Mouse (Mus musculus): Measurements from ENCODE around the gene Dolk.
A peak's percentile ranks its signal among the peaks of the same experiment; 100 is the strongest.

Gene Dolk

DNA sequence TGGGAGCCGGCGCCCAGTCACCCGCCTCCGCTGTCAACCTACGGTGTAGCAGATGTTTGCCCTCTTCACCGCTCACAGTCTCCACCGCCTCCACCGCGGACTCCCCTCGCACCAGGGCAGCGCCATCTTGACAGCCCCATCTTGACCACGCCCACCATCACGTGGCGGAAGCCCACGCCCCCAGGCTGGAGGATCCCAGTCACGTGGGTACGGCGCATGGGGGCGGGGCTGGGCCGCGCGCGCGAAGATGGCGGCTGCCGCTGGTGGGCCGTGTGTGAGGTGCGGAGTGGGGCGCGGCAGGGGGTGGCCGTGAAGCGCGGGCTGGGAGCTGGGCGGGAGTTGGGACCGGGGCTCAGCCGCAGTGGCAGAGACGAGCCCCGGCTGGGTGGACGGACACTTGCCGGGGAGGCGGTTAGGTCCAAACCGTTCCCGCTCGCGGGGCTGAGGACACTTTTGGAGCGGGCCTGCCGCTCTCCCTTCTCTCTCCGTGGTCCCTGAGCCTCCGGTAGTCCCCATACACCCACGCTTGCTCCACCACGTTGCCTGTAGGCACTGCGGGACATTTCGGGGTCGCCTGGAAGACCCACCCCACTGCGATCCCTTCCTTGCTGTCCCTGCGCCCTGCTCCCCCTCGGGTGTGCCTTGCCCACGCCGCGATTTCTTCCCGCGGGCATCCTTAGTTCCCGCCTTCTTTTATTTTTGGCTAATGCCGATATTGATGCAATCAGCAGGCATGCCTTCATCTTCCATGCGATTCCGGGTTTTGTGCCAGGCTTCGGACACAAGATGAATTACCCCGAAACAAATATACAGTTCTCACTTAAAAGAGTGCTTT is at the start of gene Dolk, which contains the start of gene Nup188:
TSS of gene Dolk (minus strand) at position 143 of the 835 bp plus-strand sequence.
TSS of gene Nup188 (plus strand) at position 206 of the 835 bp plus-strand sequence.
- DNase-seq (ENCODE audit: low read depth, low spot score), result peak; percentile 97

DNA sequence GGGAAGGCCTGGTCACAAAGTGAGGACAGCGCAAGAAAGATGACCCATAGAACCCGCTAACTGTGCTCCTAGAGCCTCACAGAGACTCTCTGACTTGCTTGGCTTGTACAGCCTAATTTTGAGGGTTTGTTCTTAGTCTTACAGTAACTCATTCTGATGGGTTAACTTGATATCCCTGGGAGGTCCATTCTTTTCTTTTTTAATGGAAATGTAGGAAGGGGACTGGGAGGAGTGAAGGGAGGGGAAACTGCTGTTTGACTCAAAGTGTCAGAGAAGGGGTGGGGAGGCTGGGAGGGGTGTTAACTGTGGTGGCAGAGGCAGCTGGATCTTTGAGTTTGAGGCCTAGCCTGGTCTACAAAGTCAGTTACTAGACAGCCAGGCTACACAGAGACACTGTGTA is 49.2 kb upstream of the Dolk start:
- peak; percentile 93 for DNase-seq (ENCODE audit: low read depth, low spot score)

DNA sequence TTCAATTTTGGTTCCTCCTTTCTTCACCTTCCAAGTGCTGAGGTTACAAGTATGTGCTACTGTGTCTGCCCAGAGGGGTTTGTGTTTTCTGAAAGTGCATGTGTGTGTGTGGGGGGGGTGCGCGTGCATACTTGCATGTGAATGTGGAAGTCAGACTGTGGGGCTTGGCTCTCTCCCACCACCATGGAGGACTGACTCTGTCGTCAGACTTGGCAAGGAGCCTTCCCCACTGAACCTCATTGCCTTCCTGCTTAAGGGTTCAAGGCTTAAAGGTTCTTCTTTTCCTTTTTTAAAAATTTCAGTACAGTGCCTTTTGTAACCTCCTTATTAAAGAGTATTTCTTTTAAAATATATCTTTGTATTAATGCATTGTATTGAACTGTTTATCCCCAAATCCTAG is 42.7 kb upstream of the Dolk start:
- DNase-seq (ENCODE audit: low read depth, low spot score), result no peak

DNA sequence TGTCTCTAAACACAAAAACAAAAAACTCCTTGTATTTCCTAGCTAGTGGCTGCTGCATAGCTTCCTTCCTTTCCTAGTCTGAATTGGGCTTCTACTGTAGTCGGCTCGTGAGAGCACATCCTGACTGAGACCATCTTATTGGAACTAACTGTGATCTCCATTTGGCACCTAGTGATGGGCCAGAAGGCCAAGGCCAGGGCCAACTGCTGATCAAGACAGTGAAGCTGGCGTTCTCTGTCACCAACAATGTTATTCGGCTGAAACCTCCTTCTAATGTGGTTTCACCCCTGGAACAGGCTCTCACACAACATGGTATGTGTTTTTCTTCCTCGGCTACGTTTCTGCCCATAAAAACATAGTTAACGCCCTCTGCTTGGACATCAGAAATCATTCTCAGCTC is 41.1 kb upstream of the Dolk start:
- DNase-seq (ENCODE audit: low read depth, low spot score), result no peak

DNA sequence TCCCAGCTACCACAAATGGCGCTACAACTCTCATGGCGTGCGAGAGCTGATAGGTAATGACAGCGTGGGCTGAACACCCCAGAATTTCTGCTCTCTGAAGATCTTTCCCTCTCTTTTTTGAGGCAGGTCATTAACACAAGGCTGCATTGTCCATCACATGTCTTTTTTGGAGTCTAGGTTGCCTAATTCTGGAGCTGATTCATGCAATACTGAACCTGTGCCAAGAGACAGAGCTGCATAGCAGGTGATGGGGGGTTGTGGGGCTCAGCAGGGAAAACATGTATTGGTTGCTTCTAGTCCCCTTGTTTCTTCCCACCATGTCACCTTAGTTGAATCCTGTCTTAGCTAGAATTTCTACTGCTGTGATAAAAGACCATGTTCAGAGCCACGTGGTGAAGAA is 39.2 kb upstream of the Dolk start:
- DNase-seq (ENCODE audit: low read depth, low spot score), result no peak

DNA sequence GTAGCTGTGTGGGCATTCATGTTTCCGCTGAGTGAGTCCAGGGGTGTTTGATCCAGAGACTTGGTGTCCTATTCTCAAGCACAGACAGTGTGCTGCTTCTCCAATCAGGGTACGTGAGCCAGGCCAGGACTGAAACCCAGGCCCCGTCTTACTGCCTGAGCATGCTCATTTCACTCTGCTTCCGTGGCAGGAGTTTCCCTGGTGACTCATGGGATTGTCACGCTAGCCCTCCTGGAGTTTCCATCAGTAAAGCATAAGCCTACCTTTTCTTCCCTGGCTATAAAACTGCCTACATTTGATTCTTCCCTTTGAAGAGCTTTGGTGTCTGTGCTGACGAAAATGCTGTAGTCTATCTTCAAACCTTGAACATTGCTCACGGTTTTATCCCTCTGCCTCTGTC is 37.0 kb upstream of the Dolk start:
- DNase-seq (ENCODE audit: low read depth, low spot score), result no peak

DNA sequence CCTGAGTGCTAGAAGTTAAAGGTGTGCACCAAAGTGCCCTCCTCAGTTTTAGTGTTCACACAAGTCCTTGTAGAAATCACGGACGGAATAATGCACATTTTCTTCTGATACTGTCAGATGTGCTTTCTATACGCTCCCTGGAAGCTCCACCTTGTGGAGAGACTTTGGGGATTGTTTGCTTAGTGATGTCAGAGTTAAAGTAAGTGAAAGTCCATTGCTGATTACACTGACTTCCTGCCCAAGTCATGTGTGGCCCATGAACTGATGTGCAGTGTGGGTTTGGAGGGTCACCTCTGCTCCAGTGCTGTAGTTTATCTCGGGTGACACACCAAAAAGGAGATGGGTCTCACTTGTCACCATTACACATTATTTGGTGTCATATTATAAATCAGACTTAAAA is 33.1 kb upstream of the Dolk start:
- no peak for DNase-seq (ENCODE audit: low read depth, low spot score)

DNA sequence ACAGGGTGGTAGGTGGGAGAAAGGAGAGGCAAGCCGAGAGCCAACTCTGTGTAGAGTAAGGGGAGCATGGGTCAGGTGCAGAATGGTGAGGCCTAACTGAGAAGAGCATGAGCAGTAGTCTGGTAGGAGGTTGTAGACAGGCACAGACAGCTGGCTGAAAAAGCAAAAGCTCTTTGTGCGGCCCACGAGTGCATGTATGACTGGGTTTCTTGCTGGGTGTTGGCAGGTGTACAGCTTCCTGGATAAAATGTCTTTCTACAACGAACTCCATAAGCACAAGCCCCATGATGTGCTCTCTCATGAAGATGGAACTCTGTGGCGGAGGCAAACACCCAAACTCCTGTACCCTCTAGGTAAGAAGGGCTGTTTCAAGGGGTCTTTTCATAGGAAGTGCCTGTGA is 30.8 kb upstream of the Dolk start:
- no peak for DNase-seq (ENCODE audit: low read depth, low spot score)

DNA sequence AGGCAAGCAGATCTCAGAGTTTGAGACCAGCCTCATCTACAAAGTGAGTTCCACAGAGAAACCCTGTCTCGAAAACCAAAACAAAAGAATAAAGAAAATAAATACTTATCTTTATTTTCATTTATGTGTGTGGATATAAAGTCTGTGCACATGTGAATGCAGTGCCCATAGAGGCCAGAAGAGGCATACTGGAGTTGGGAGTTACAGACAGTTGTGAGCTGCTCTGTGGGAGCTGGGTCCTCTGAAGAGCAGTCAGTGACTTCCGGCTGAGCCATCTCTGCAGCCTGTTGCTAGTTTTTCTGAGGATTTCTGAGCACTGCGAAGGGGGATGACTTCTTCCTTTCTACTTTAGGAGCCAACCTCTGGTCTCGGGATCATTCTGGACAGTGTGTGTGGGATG is 30.0 kb upstream of the Dolk start:
- peak; percentile 54 for DNase-seq (ENCODE audit: low read depth, low spot score)

DNA sequence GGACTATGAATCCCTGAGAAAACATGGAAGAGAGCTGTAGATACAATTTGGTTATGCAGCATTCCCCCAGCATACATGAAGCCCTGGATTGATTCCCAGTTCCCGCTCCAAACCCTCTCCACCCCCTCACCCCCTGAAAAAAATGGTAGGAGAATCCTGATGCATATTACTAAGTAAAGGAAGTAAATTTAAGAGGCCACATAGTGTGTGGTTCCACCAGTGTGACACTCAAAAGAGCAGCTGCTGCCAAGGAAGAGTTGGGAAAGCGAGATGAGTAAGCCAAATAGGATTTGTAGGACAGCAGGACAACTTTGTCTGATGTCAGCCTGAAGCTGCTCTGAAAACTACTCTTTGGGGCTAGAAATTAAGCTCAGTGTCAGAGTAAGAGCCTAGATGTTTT is 25.3 kb upstream of the Dolk start:
- no peak for DNase-seq (ENCODE audit: low read depth, low spot score)

DNA sequence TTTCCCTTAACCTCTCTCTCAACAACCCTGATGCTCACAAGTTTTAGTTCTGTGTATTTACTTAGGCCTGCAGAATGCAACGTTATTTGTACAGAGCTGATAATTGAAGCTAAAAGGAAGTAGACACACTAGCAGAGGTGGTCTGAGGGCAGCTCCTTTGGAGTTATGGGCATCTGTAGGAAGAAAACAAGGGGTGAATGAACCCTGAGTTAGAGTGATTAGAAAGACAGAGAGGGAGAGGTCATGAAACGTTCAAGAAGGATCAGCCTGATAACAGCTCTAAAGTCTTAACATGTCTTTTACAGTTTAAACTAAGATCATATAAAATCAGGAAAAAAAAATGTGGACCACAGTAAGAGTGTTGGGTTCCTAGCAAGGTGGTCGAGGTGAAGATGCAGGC is 23.2 kb upstream of the Dolk start:
- DNase-seq (ENCODE audit: low read depth, low spot score), result no peak

DNA sequence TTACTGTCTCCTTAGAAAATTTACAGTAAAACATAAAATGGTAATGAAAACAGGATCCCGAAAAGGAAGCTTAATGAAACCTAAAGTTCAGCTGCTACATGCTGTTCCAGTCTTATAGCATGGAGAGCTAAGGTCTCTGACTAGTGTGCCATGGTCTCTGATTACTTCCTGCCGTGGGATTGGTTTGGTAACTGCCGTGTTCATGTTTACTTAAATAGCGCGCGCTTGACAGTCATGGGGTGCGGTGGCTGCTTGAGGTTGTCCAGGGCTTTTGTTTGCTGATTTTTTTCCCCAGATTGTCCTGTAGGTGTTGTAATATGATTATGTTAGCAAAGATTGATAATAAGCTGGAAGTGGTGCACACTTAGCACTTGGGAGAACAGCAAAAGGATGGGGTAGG is 20.0 kb upstream of the Dolk start:
- DNase-seq (ENCODE audit: low read depth, low spot score), result no peak

DNA sequence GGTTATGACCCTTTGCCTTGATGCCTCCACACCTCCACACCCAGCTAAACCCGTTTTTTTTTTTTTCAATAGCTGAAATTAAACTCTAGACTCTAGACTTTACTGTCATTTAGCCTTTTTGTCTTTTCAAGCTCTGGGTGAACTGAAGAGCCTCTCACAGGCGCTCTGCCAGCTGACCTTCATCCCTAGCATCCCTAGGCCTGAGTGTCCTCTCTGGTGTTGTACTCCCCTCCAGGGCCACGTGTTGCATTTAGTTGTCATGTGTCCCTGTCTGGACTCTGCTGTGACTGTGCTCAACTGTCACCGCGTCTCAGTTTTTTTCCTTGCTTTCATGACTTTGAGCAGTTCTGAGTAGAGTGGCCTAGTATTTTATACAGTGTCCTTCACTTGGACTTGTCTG is 13.8 kb upstream of the Dolk start:
- no peak for DNase-seq (ENCODE audit: low read depth, low spot score)

DNA sequence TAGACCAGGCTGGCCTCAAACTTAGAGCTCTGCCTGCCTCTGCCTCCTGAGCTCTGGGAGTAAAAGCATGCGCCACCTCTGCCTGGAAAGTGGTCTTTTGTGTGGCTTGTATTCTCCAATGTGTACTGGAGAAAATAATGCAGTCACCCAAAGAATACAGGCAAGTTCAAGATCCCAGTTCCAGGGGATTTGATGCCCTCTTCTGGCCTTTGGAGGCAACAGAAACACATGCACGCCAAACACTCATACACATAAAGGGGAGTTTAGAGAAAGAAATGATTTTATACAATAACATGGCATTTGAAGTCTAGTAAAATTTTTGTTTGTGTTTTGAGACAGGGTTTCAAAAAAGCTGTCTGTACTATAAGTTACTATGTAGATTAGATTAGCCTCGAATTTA is 13.4 kb upstream of the Dolk start:
- peak; percentile 34 for DNase-seq (ENCODE audit: low read depth, low spot score)

DNA sequence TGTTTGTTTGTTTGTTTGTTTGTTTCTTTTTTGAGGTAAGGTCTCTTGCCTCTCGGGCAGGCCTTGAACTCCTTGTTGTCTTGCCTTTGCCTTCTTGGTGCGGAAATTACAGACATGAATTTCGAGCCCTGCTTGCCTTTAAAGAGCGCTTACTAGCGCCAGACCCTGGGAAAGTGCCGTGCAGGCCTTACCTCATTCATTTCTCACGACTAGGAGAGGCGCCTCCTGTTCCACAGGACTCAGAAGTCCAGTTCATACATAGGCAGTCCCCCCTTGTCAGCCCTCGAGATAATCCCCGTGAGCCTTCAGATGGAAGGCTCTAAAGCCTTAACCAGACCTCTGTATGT is 866 bp upstream of the Dolk start:
- DNase-seq (ENCODE audit: low read depth, low spot score), result peak; percentile 46

DNA sequence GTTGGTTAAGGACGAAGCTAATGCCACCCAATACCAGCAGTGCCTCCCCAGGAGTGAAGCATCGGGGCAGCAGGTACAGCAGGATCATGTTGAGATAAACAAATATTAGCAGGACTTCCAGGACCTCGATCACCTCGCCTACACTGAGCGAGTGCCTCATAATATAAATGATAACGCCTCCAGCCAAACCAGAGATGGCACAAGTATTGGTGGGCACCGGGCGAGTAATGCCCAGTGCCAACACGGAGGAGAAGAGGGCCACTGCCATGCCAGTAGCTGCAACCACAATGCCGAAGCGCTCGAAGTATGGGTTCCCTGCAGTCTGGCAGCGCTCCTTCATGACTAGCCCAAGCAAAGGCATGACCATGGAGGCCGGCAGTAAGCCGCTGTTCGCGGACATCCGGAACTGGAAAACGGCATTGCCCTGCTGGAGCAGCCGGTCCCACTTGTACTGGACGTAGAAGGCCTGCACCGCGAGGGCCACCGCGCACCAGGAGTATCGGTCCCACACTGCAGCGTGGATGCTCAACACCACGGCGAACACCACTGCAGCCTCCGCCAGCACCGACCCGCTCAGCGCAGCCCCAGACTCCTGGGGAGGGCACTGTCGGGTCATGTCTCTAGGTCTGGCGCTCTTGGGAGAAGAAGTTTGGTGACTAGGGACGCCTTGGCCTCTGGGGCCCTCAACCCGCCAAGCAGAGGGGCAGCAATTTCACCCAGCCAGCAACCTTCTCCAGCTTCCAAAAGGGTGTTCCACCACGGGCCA is 535 bp downstream of the Dolk start:
- DNase-seq (ENCODE audit: low read depth, low spot score), result no peak

DNA sequence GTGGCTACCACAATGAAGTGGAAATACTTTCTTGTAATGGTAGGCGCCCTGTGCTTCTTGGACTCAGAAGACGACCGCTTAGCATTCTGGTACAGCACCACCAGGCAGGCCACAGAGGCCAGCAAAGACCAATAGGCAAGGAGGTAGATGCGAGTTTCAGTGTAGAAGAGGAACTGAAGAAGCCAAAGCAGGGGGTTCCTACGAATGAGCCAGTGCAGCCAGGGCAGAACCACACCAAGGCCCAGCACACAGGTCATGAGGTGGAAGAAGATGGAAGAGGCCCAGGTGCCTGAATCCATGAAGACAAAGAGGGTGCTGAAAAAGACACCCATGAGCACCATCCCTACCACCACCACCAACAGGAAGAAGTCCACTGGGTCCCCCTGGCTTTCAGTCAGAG is 1.1 kb downstream of the Dolk start:
- no peak for DNase-seq (ENCODE audit: low read depth, low spot score)

DNA sequence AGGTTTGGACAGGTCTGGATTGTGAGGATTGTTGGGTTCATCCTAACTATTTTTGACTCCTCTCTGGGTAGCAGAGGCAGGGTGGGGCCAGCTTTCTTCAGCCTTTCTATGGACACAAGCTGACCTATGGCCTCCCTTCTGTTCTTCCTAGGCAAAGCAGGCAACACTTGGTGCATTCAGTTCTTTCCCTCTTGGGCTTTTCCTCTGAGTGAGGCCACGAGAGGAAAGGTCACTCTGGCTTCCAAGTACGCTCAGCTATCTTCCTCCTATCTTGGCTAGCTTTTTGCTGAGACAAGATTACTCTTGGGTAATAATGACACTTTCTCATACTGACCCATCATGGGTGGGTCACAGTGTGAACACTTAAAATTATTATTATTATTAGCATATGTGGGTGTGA is 2.9 kb downstream of the Dolk start:
- DNase-seq (ENCODE audit: low read depth, low spot score), result no peak

DNA sequence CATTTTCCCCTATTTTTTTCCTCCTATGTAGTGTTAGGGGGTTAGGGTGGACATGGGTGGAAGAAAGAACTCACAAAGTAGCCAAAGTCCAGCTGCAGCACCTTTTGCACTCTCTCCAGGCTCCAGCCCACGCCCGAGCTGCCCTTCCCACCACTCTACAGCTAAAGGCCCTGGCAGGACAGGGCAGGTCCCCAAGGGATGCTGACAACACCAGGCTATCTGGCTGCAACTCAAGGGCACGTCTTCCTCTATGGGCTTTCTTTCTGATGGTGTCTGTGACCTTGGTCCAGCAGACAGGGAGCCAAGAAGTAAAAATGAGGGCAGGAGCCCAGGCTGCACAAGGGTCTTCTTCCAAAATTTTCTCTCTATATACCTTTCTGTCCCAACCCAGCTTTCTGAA is 4.5 kb downstream of the Dolk start:
- DNase-seq (ENCODE audit: low read depth, low spot score), result no peak

DNA sequence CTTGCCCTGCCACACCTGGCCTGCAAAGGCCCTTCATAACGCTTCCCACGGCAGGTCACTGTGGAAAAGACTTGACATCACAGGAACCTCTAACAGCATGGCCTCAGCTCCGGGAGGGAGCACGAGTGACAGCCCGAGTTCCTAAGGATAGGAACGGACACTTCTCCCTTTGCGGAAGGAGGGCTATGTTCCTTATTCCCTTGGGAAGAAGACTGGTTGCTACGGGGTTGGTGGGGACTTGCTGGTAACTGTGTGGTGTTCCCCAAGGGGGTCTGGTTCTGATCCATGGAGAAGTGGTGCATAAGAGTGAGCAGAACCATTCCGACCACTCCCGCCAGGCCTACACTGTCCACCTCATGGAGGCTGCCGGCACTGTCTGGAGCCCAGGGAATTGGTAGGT is 5.4 kb downstream of the Dolk start, which contains the start of gene Gm28038:
TSS of gene Gm28038 (plus strand) at position 301 of the 400 bp plus-strand sequence.
- no peak for DNase-seq (ENCODE audit: low read depth, low spot score)

DNA sequence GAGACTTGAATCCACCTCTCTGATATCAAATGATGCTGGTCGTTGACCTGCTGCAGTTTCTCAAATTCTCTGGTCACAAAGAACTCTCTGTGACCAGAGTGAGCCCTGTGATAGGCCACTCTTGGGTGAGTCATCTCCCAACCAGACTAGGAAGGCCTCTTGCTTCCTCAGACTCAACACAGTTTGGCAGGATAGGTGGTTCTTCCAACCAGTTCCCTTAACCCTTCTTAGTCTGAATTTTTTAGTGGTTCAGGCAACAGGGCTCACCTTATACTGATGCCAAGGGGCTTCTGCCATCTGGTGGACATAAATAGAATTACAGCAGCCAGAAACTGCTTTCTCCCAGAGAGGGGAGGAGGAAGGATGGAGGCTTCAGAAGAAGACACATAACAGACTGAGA is 16.0 kb downstream of the Dolk start:
- DNase-seq (ENCODE audit: low read depth, low spot score), result peak; percentile 79

DNA sequence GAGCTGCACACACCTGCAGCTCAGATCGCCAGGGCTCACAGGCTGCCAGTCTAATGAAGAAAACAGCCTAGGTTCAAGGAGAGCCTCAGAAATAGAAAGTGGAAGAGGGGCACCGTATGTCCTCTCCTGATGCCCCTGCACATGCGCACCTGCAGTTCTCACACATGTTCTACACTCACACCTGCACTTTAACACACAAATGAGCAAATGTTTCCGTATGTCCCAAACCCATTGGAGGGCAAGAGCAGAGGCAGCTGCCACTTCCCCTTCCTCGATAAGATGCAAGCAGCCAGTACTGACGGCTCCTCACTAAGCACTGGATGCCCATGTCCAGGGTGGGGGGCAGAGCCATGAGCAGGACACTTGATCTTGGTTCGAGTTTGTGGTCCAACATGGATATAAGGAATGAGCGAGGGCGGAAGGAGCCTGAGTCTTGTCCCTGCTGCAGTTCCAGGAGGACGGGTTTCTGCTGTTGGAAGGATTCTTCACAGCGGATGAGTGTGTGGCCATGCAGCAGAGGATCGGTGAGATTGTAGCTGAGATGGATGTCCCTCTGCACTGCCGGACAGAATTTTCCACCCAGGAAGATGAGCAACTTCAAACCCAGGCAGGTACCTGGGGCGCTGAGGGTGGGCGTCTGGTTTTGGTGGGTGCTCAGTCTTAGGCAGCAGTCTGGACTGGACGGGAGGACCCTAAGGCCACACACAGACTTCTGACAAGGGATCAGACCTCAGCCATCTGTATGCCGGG is 16.7 kb downstream of the Dolk start:
- no peak for DNase-seq (ENCODE audit: low read depth, low spot score)

Measured in ZHBTc4 (cell line).